Mouse (Mus musculus) kidney, adult 2 months (tissue): Measurements from ENCODE around the gene Slc22a23.

Experiments
- CTCF ChIP-seq: fragments of 200-500 bp; conservative IDR thresholded peaks from 2 replicates; pipeline ENCODE4 v1.5.1; 2011; ENCODE audit warnings: low read depth, mild to moderate bottlenecking, control low read depth, low read length, moderate library complexity, mixed read lengths; ENCODE audit not compliant: insufficient read depth, insufficient read length
- POLR2A ChIP-seq: fragments of 200-500 bp; IDR thresholded peaks from one replicate; pipeline ENCODE4 v1.6.1; 2011; ENCODE audit warnings: low read depth, low read length, control low read depth

DNA sequence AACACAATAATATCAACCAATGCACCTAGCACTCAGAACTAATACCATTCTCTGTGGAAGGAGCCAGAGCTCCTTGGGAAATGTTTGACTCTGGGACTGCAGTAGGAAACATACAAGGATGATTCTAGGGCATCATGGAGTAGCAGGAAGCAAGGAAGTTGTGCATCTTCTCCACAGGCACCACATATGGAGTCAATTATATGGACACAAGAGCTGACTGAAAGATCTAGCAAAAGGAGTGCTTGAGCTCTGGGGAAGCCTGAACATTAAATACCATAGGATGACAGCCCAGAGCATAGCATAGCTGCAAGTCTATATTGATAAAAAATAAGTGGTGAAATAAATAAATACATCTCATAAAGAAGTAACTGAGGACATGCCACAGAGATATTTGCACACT is 6.5 kb upstream of the Slc22a23 start:
- TF ChIP-seq POLR2A (no peak), CTCF (no peak)
